Mouse (Mus musculus): ENCODE measurements at regions not wholly inside any gene's neighbourhood (a gene's known extent, or its start where the extent isn't known, plus 50 kb on each side); places are given as distances from the start of the nearest gene placed in this dataset.

- Histone ChIP-seq H3K4me1 (ENCODE audit: control insufficient read depth, insufficient read depth, low read length) (no peaks in the 10 kb centered on the region), H3K9ac (ENCODE audit: low read depth, poor library complexity, severe bottlenecking) (no peak overlapping the region), H3K9me3 (replicated peaks; ENCODE audit: control insufficient read depth, insufficient read depth, low read length, poor library complexity, severe bottlenecking) (no peaks in the 10 kb centered on the region), H3K36me3 (ENCODE audit: control insufficient read depth, insufficient read depth, low read length, poor library complexity, severe bottlenecking) (no peaks in the 10 kb centered on the region), H3K27me3 (ENCODE audit: control insufficient read depth, insufficient read depth, low read length, poor library complexity, severe bottlenecking) (no peaks in the 10 kb centered on the region), H3K27ac (ENCODE audit: insufficient read depth, low read length) (no peak overlapping the region), H3K4me3 (ENCODE audit: low read depth, low read length) (no peak overlapping the region)
- TF ChIP-seq POLR2A (IDR thresholded peaks at IDR 0.05; ENCODE audit: insufficient read depth, low read length) = no peak
- no peak for TF ChIP-seq EP300 (IDR thresholded peaks at IDR 0.05; ENCODE audit: insufficient read depth, low read depth, low read length)
- TF ChIP-seq CTCF (IDR thresholded peaks at IDR 0.05; ENCODE audit: low read depth, low read length) = no peak
Observed at GRCm38 (mm10) chr7:64014227-64014626, 75.5 kb upstream of the Klf13 start.

- Histone ChIP-seq H3K9me3 (replicated peaks; ENCODE audit: control insufficient read depth, insufficient read depth, low read length, poor library complexity, severe bottlenecking) (no peaks in the 10 kb centered on the region), H3K27me3 (ENCODE audit: control insufficient read depth, insufficient read depth, low read length, poor library complexity, severe bottlenecking) (no peaks in the 10 kb centered on the region), H3K4me1 (ENCODE audit: control insufficient read depth, insufficient read depth, low read length) (no peaks in the 10 kb centered on the region), H3K27ac (ENCODE audit: insufficient read depth, low read length) (no peak overlapping the region), H3K9ac (ENCODE audit: low read depth, poor library complexity, severe bottlenecking) (no peak overlapping the region), H3K4me3 (ENCODE audit: low read depth, low read length) (no peak overlapping the region), H3K36me3 (ENCODE audit: control insufficient read depth, insufficient read depth, low read length, poor library complexity, severe bottlenecking) (no peaks in the 10 kb centered on the region)
- TF ChIP-seq CTCF (IDR thresholded peaks at IDR 0.05; ENCODE audit: low read depth, low read length) = no peak
- TF ChIP-seq POLR2A (IDR thresholded peaks at IDR 0.05; ENCODE audit: insufficient read depth, low read length) = no peak
- no peak for TF ChIP-seq EP300 (IDR thresholded peaks at IDR 0.05; ENCODE audit: insufficient read depth, low read depth, low read length)
Observed at GRCm38 (mm10) chr7:64013023-64013547, 74.4 kb upstream of the Klf13 start.

GRCm38 (mm10) chr7:64012268-64012601 is 73.5 kb upstream of the Klf13 start:
- Histone ChIP-seq H3K4me1 (ENCODE audit: control insufficient read depth, insufficient read depth, low read length) (no peaks in the 10 kb centered on the region), H3K36me3 (ENCODE audit: control insufficient read depth, insufficient read depth, low read length, poor library complexity, severe bottlenecking) (no peaks in the 10 kb centered on the region), H3K4me3 (ENCODE audit: low read depth, low read length) (no peak overlapping the region), H3K27me3 (ENCODE audit: control insufficient read depth, insufficient read depth, low read length, poor library complexity, severe bottlenecking) (no peaks in the 10 kb centered on the region), H3K9ac (ENCODE audit: low read depth, poor library complexity, severe bottlenecking) (no peak overlapping the region), H3K9me3 (replicated peaks; ENCODE audit: control insufficient read depth, insufficient read depth, low read length, poor library complexity, severe bottlenecking) (no peaks in the 10 kb centered on the region), H3K27ac (ENCODE audit: insufficient read depth, low read length) (no peak overlapping the region)
- TF ChIP-seq POLR2A (IDR thresholded peaks at IDR 0.05; ENCODE audit: insufficient read depth, low read length) (no peak), CTCF (IDR thresholded peaks at IDR 0.05; ENCODE audit: low read depth, low read length) (no peak)

GRCm38 (mm10) chr7:64011563-64012267 is 73.0 kb upstream of the Klf13 start:
- no peak for TF ChIP-seq POLR2A (IDR thresholded peaks at IDR 0.05; ENCODE audit: insufficient read depth, low read length)
- no peak for TF ChIP-seq CTCF (IDR thresholded peaks at IDR 0.05; ENCODE audit: low read depth, low read length)
- no peak for TF ChIP-seq EP300 (IDR thresholded peaks at IDR 0.05; ENCODE audit: insufficient read depth, low read depth, low read length)
- no peaks in the 10 kb centered on the region for H3K36me3 ChIP-seq (ENCODE audit: control insufficient read depth, insufficient read depth, low read length, poor library complexity, severe bottlenecking)
- H3K9me3 ChIP-seq (replicated peaks; ENCODE audit: control insufficient read depth, insufficient read depth, low read length, poor library complexity, severe bottlenecking) = no peaks in the 10 kb centered on the region
- H3K27ac ChIP-seq (ENCODE audit: insufficient read depth, low read length) = no peak overlapping the region
- no peaks in the 10 kb centered on the region for H3K4me1 ChIP-seq (ENCODE audit: control insufficient read depth, insufficient read depth, low read length)
- no peaks in the 10 kb centered on the region for H3K27me3 ChIP-seq (ENCODE audit: control insufficient read depth, insufficient read depth, low read length, poor library complexity, severe bottlenecking)
- no peak overlapping the region for H3K4me3 ChIP-seq (ENCODE audit: low read depth, low read length)
- no peak overlapping the region for H3K9ac ChIP-seq (ENCODE audit: low read depth, poor library complexity, severe bottlenecking)

GRCm38 (mm10) chr7:64010640-64011039 is 71.9 kb upstream of the Klf13 start:
- Histone ChIP-seq H3K4me1 (ENCODE audit: control insufficient read depth, insufficient read depth, low read length) (no peaks in the 10 kb centered on the region), H3K9ac (ENCODE audit: low read depth, poor library complexity, severe bottlenecking) (no peak overlapping the region), H3K27me3 (ENCODE audit: control insufficient read depth, insufficient read depth, low read length, poor library complexity, severe bottlenecking) (no peaks in the 10 kb centered on the region), H3K36me3 (ENCODE audit: control insufficient read depth, insufficient read depth, low read length, poor library complexity, severe bottlenecking) (no peaks in the 10 kb centered on the region), H3K27ac (ENCODE audit: insufficient read depth, low read length) (no peak overlapping the region), H3K9me3 (replicated peaks; ENCODE audit: control insufficient read depth, insufficient read depth, low read length, poor library complexity, severe bottlenecking) (no peaks in the 10 kb centered on the region), H3K4me3 (ENCODE audit: low read depth, low read length) (no peak overlapping the region)
- TF ChIP-seq CTCF (IDR thresholded peaks at IDR 0.05; ENCODE audit: low read depth, low read length) (no peak), EP300 (IDR thresholded peaks at IDR 0.05; ENCODE audit: insufficient read depth, low read depth, low read length) (no peak)

GRCm38 (mm10) chr7:64007766-64008165 is 69.1 kb upstream of the Klf13 start:
- H3K4me1 ChIP-seq (ENCODE audit: control insufficient read depth, insufficient read depth, low read length) = no peaks in the 10 kb centered on the region
- H3K9ac ChIP-seq (ENCODE audit: low read depth, poor library complexity, severe bottlenecking) = no peak overlapping the region
- TF ChIP-seq EP300 (IDR thresholded peaks at IDR 0.05; ENCODE audit: insufficient read depth, low read depth, low read length) (no peak), POLR2A (IDR thresholded peaks at IDR 0.05; ENCODE audit: insufficient read depth, low read length) (no peak), CTCF (IDR thresholded peaks at IDR 0.05; ENCODE audit: low read depth, low read length) (no peak)
- no peaks in the 10 kb centered on the region for H3K36me3 ChIP-seq (ENCODE audit: control insufficient read depth, insufficient read depth, low read length, poor library complexity, severe bottlenecking)
- no peaks in the 10 kb centered on the region for H3K9me3 ChIP-seq (replicated peaks; ENCODE audit: control insufficient read depth, insufficient read depth, low read length, poor library complexity, severe bottlenecking)
- H3K27ac ChIP-seq (ENCODE audit: insufficient read depth, low read length) = no peak overlapping the region
- H3K4me3 ChIP-seq (ENCODE audit: low read depth, low read length) = no peak overlapping the region
- H3K27me3 ChIP-seq (ENCODE audit: control insufficient read depth, insufficient read depth, low read length, poor library complexity, severe bottlenecking) = no peaks in the 10 kb centered on the region

All from ES-Bruce4 (cell line).